Mouse (Mus musculus): ENCODE data around the gene Cdk2. TPM values are rescaled to one million over a fixed set of nuclear protein-coding genes. Genes with fewer than 3 reads are reported as not detected.

Gene Cdk2
- 79.8 and 89.1 TPM in 2 replicates for polyA plus RNA-seq (2015; fragmentation: Nextera tagmentation; extraction: Ambion mirVana)

- Histone ChIP-seq H3K27ac (peak within 1 kb of the TSS; percentile 96), H3K36me3 (peaks cover 23% of the 10 kb centered on the region), H3K4me3 (replicated peaks) (peak within 1 kb of the TSS; percentile 74), H3K4me1 (peaks cover 14% of the 10 kb centered on the region; the same call in 1 of the 2 replicates), H3K27me3 (replicated peaks) (no peaks in the 10 kb centered on the region), H3K9me3 (no peaks in the 10 kb centered on the region), H3K4me2 (peak within 1 kb of the TSS; percentile 69), H3K9ac (peak within 1 kb of the TSS; percentile 65)
- peak; percentile 95 for ATAC-seq (ENCODE audit: insufficient read depth, low FRiP score, low read depth)
- WGBS, result 0% methylated on average over 62 of the region's 62 CpGs
Observed at GRCm38 (mm10) chr10:128704491-128705316, at the start of gene Cdk2. Gene Cdk2 (minus strand): TSS chr10:128705031.

- Histone ChIP-seq H3K4me2 (peak overlapping the region; percentile 85), H3K4me3 (replicated peaks) (peak overlapping the region; percentile 78), H3K4me1 (peaks cover 24% of the 10 kb centered on the region), H3K9ac (peak overlapping the region; percentile 75), H3K27ac (peak overlapping the region; percentile 98), H3K9me3 (no peaks in the 10 kb centered on the region), H3K36me3 (no peaks in the 10 kb centered on the region), H3K27me3 (replicated peaks) (no peaks in the 10 kb centered on the region)
- under 1% methylated on average over 37 of the region's 37 CpGs for WGBS
- ATAC-seq (ENCODE audit: insufficient read depth, low FRiP score, low read depth), result peak; percentile 81
Observed at GRCm38 (mm10) chr10:128748252-128748864, 43.5 kb upstream of the Cdk2 start.

GRCm38 (mm10) chr10:128747646-128748251 is 42.9 kb upstream of the Cdk2 start, which contains the start of gene Pym1:
Gene Pym1 (plus strand): TSS chr10:128747889.
- Histone ChIP-seq H3K9ac (peak within 1 kb of the TSS; percentile 75), H3K4me2 (peak within 1 kb of the TSS; percentile 85), H3K4me3 (replicated peaks) (peak within 1 kb of the TSS; percentile 78), H3K27ac (peak within 1 kb of the TSS; percentile 98), H3K36me3 (no peaks in the 10 kb centered on the region), H3K9me3 (no peaks in the 10 kb centered on the region), H3K4me1 (peaks cover 29% of the 10 kb centered on the region), H3K27me3 (replicated peaks) (no peaks in the 10 kb centered on the region; the same call in 1 of the 2 replicates)
- peak; percentile 86 for ATAC-seq (ENCODE audit: insufficient read depth, low FRiP score, low read depth)
- WGBS, result under 1% methylated on average over 36 of the region's 36 CpGs

GRCm38 (mm10) chr10:128746972-128747645 is 42.3 kb upstream of the Cdk2 start:
- ATAC-seq (ENCODE audit: insufficient read depth, low FRiP score, low read depth), result no peak
- H3K4me3 ChIP-seq (replicated peaks), result peak overlapping the region; percentile 78
- H3K4me1 ChIP-seq, result peaks cover 31% of the 10 kb centered on the region
- peak overlapping the region; percentile 85 for H3K4me2 ChIP-seq
- H3K27me3 ChIP-seq (replicated peaks), result no peaks in the 10 kb centered on the region; the same call in 1 of the 2 replicates
- H3K9ac ChIP-seq, result peak overlapping the region; percentile 75; the same call in 1 of the 2 replicates
- H3K27ac ChIP-seq, result peak overlapping the region; percentile 98
- H3K9me3 ChIP-seq, result no peaks in the 10 kb centered on the region
- WGBS, result 33% methylated on average over 9 of the region's 9 CpGs
- H3K36me3 ChIP-seq, result no peaks in the 10 kb centered on the region

- Histone ChIP-seq H3K9me3 (no peaks in the 10 kb centered on the region), H3K9ac (no peak overlapping the region), H3K27ac (no peak overlapping the region), H3K27me3 (replicated peaks) (no peaks in the 10 kb centered on the region; the same call in 1 of the 2 replicates), H3K4me1 (peaks cover 29% of the 10 kb centered on the region), H3K4me3 (replicated peaks) (no peak overlapping the region), H3K36me3 (no peaks in the 10 kb centered on the region), H3K4me2 (no peak overlapping the region)
- no peak for ATAC-seq (ENCODE audit: insufficient read depth, low FRiP score, low read depth)
- WGBS, result 87% methylated on average over 10 of the region's 10 CpGs
Observed at GRCm38 (mm10) chr10:128745946-128746613, 41.2 kb upstream of the Cdk2 start.

GRCm38 (mm10) chr10:128744680-128745601 is 40.1 kb upstream of the Cdk2 start, which contains the start of gene Dgka:
Gene Dgka (minus strand): TSS chr10:128744855.
- Histone ChIP-seq H3K36me3 (no peaks in the 10 kb centered on the region), H3K4me1 (peaks cover 24% of the 10 kb centered on the region), H3K4me3 (replicated peaks) (peak within 1 kb of the TSS; percentile 65), H3K27me3 (replicated peaks) (no peaks in the 10 kb centered on the region; the same call in 1 of the 2 replicates), H3K9me3 (no peaks in the 10 kb centered on the region), H3K4me2 (peak within 1 kb of the TSS; percentile 87), H3K9ac (peak within 1 kb of the TSS; percentile 55), H3K27ac (peak within 1 kb of the TSS; percentile 79)
- ATAC-seq (ENCODE audit: insufficient read depth, low FRiP score, low read depth), result no peak
- WGBS, result 20% methylated on average over 18 of the region's 18 CpGs

GRCm38 (mm10) chr10:128744211-128744610 is 39.4 kb upstream of the Cdk2 start:
- ATAC-seq (ENCODE audit: insufficient read depth, low FRiP score, low read depth), result no peak
- peak overlapping the region; percentile 79 for H3K27ac ChIP-seq
- WGBS, result 32% methylated on average over 8 of the region's 8 CpGs

GRCm38 (mm10) chr10:128743791-128744191 is 39.0 kb upstream of the Cdk2 start:
- Histone ChIP-seq H3K27ac (peak overlapping the region; percentile 79), H3K36me3 (no peaks in the 10 kb centered on the region), H3K4me2 (peak overlapping the region; percentile 87), H3K4me1 (peaks cover 18% of the 10 kb centered on the region), H3K27me3 (replicated peaks) (no peaks in the 10 kb centered on the region; the same call in 1 of the 2 replicates), H3K9me3 (no peaks in the 10 kb centered on the region), H3K4me3 (replicated peaks) (peak overlapping the region; percentile 65), H3K9ac (peak overlapping the region; percentile 55)
- WGBS, result under 1% methylated on average over 35 of the region's 37 CpGs
- ATAC-seq (ENCODE audit: insufficient read depth, low FRiP score, low read depth), result peak; percentile 36; the same call in 1 of the 2 replicates

More at GRCm38 (mm10) chr10:128744211-128744610, 39.4 kb upstream of the Cdk2 start:
- H3K4me2 ChIP-seq, result peak overlapping the region; percentile 87
- H3K4me3 ChIP-seq (replicated peaks), result peak overlapping the region; percentile 65
- no peaks in the 10 kb centered on the region for H3K36me3 ChIP-seq
- H3K9ac ChIP-seq, result peak overlapping the region; percentile 55; the same call in 1 of the 2 replicates
- peaks cover 18% of the 10 kb centered on the region for H3K4me1 ChIP-seq
- H3K27me3 ChIP-seq (replicated peaks), result no peaks in the 10 kb centered on the region; the same call in 1 of the 2 replicates
- no peaks in the 10 kb centered on the region for H3K9me3 ChIP-seq

GRCm38 (mm10) chr10:128743235-128743634 is 38.4 kb upstream of the Cdk2 start:
- H3K27me3 ChIP-seq (replicated peaks), result no peaks in the 10 kb centered on the region; the same call in 1 of the 2 replicates
- H3K27ac ChIP-seq, result peak overlapping the region; percentile 79
- no peaks in the 10 kb centered on the region for H3K36me3 ChIP-seq
- ATAC-seq (ENCODE audit: insufficient read depth, low FRiP score, low read depth), result no peak
- WGBS, result 7% methylated on average over 7 of the region's 7 CpGs
- H3K4me2 ChIP-seq, result peak overlapping the region; percentile 87
- H3K9ac ChIP-seq, result peak overlapping the region; percentile 55; the same call in 1 of the 2 replicates
- peak overlapping the region; percentile 65 for H3K4me3 ChIP-seq (replicated peaks)
- no peaks in the 10 kb centered on the region for H3K9me3 ChIP-seq
- H3K4me1 ChIP-seq, result peaks cover 18% of the 10 kb centered on the region

- H3K27ac ChIP-seq, result 0 out of 2 replicates have a peak overlapping the region, but pooled peaks have one; percentile 36
- ATAC-seq (ENCODE audit: insufficient read depth, low FRiP score, low read depth), result no peak
- H3K9me3 ChIP-seq, result no peaks in the 10 kb centered on the region
- H3K4me2 ChIP-seq, result peak overlapping the region; percentile 87
- WGBS, result 31% methylated on average over 4 of the region's 4 CpGs
- H3K4me1 ChIP-seq, result peaks cover 20% of the 10 kb centered on the region
- H3K9ac ChIP-seq, result no peak overlapping the region
- no peaks in the 10 kb centered on the region for H3K36me3 ChIP-seq
- H3K4me3 ChIP-seq (replicated peaks), result peak overlapping the region; percentile 65
- H3K27me3 ChIP-seq (replicated peaks), result no peaks in the 10 kb centered on the region; the same call in 1 of the 2 replicates
Observed at GRCm38 (mm10) chr10:128742616-128743015, 37.8 kb upstream of the Cdk2 start.

Measured in stomach, embryonic 15.5 days (tissue).